Mouse (Mus musculus) midbrain, embryonic 14.5 days (tissue): ENCODE measurements around the gene Pitpnm3. TPM values are rescaled to one million over a fixed set of nuclear protein-coding genes. Genes with fewer than 3 reads are reported as not detected.

Experiments
- ATAC-seq: fragments of 200-750 bp; cut with Nextera tagmentation; 2 replicates; pipeline ENCODE4 v1.8.0; 2017; ENCODE audit warnings: moderate number of reproducible peaks, moderate library complexity; ENCODE audit not compliant: low FRiP score, low TSS enrichment
- DNase-seq: peaks from one replicate; pipeline ENCODE4 v3.0.0-alpha.2; 2015
- H3K27ac ChIP-seq: fragments of 300-500 bp; sonication (generic); replicated peaks from 2 replicates; pipeline ENCODE4 v1.5.1; 2014; ENCODE audit warnings: mild to moderate bottlenecking, low read depth, low read length, moderate library complexity
- H3K27me3 ChIP-seq: fragments of 300-500 bp; sonication (generic); 2 replicates; pipeline ENCODE4 v1.6.1; 2014; ENCODE audit warnings: low read length, control low read depth, mixed read lengths; ENCODE audit not compliant: control insufficient read depth, insufficient read depth
- H3K36me3 ChIP-seq: fragments of 300-500 bp; sonication (generic); 2 replicates; pipeline ENCODE4 v1.6.1; 2014; ENCODE audit warnings: low read length, control low read depth; ENCODE audit not compliant: control insufficient read depth, insufficient read depth
- H3K4me1 ChIP-seq: fragments of 300-500 bp; sonication (generic); 2 replicates; pipeline ENCODE4 v1.6.1; 2014; ENCODE audit warnings: mild to moderate bottlenecking, antibody characterized with exemption, low read length, control low read depth; ENCODE audit not compliant: control insufficient read depth, insufficient read depth
- H3K4me2 ChIP-seq: fragments of 300-500 bp; sonication (generic); 2 replicates; pipeline ENCODE4 v1.6.1; 2014; ENCODE audit warnings: mild to moderate bottlenecking, low read length, moderate library complexity
- H3K4me3 ChIP-seq: fragments of 300-500 bp; sonication (generic); replicated peaks from 2 replicates; pipeline ENCODE4 v1.5.1; 2014; ENCODE audit warnings: low read depth, low read length
- H3K9ac ChIP-seq: fragments of 300-500 bp; sonication (generic); replicated peaks from 2 replicates; pipeline ENCODE4 v1.6.1; 2014; ENCODE audit warnings: mild to moderate bottlenecking, low read length, moderate library complexity
- H3K9me3 ChIP-seq: fragments of 300-500 bp; sonication (generic); 2 replicates; pipeline ENCODE4 v1.6.1; 2016; ENCODE audit warnings: low read length, control low read depth, mixed read lengths; ENCODE audit not compliant: control insufficient read depth
- WGBS: fragments of 180-500 bp; shearing (Covaris S2); extraction: QIAGEN DNeasy Blood & Tissue Kit; methylation state at CpG from one replicate; pipeline ENCODE4 v1.1.7; 2014; 5-methylcytosine and 5-hydroxymethylcytosine counted together
- polyA plus RNA-seq: library from polyadenylated mRNA; unstranded; fragments of >200 nt; fragmentation: Nextera tagmentation; extraction: Ambion mirVana; gene quantifications from 2 replicates; pipeline ENCODE4 v1.2.1, GENCODE M21; 2014

The Pitpnm3 gene
- polyA plus RNA-seq, 1 experiment from 2014 or later = 4.0 TPM

GRCm38 (mm10) chr11:72022827-72023226 is 112.8 kb downstream of the Pitpnm3 start:
- no peak for ATAC-seq
- 85% methylated on average over 6 of the region's 6 CpGs for WGBS

GRCm38 (mm10) chr11:72021015-72021414 is 114.6 kb downstream of the Pitpnm3 start:
- WGBS = 75% methylated on average over 4 of the region's 4 CpGs
- no peak overlapping the region for H3K27ac ChIP-seq
- H3K27me3 ChIP-seq = no peaks in the 10 kb centered on the region
- ATAC-seq (no peak), DNase-seq (no peak)
- H3K4me3 ChIP-seq = no peak overlapping the region
- H3K9ac ChIP-seq = no peak overlapping the region
- peaks cover 4% of the 10 kb centered on the region for H3K4me1 ChIP-seq
- no peak overlapping the region for H3K4me2 ChIP-seq
- H3K9me3 ChIP-seq = no peaks in the 10 kb centered on the region
- H3K36me3 ChIP-seq = no peaks in the 10 kb centered on the region

More at GRCm38 (mm10) chr11:72022827-72023226, 112.8 kb downstream of the Pitpnm3 start:
- Histone ChIP-seq H3K27ac (no peak overlapping the region), H3K9me3 (no peaks in the 10 kb centered on the region), H3K27me3 (no peaks in the 10 kb centered on the region), H3K4me1 (peaks cover 4% of the 10 kb centered on the region), H3K9ac (no peak overlapping the region), H3K4me2 (no peak overlapping the region), H3K4me3 (no peak overlapping the region), H3K36me3 (no peaks in the 10 kb centered on the region)
- no peak for DNase-seq

GRCm38 (mm10) chr11:72017253-72017601 is 118.4 kb downstream of the Pitpnm3 start:
- Histone ChIP-seq H3K4me1 (peaks cover 2% of the 10 kb centered on the region; the same call in 1 of the 2 replicates), H3K4me3 (no peak overlapping the region), H3K9me3 (no peaks in the 10 kb centered on the region), H3K36me3 (no peaks in the 10 kb centered on the region), H3K27me3 (no peaks in the 10 kb centered on the region), H3K9ac (no peak overlapping the region), H3K27ac (no peak overlapping the region), H3K4me2 (no peak overlapping the region)
- 71% methylated on average over 9 of the region's 9 CpGs for WGBS
- no peak for ATAC-seq
- no peak for DNase-seq

GRCm38 (mm10) chr11:72016518-72017252 is 118.9 kb downstream of the Pitpnm3 start:
- H3K27ac ChIP-seq = no peak overlapping the region
- ATAC-seq = no peak
- 83% methylated on average over 13 of the region's 13 CpGs for WGBS
- no peak overlapping the region for H3K4me2 ChIP-seq
- H3K27me3 ChIP-seq = no peaks in the 10 kb centered on the region
- no peaks in the 10 kb centered on the region for H3K9me3 ChIP-seq
- H3K4me1 ChIP-seq = peaks cover 7% of the 10 kb centered on the region
- H3K36me3 ChIP-seq = no peaks in the 10 kb centered on the region
- no peak overlapping the region for H3K9ac ChIP-seq
- no peak overlapping the region for H3K4me3 ChIP-seq
- no peak for DNase-seq

- Histone ChIP-seq H3K9ac (no peak overlapping the region), H3K4me3 (no peak overlapping the region), H3K4me1 (peaks cover 24% of the 10 kb centered on the region), H3K9me3 (no peaks in the 10 kb centered on the region), H3K36me3 (no peaks in the 10 kb centered on the region), H3K27ac (no peak overlapping the region), H3K27me3 (no peaks in the 10 kb centered on the region), H3K4me2 (no peak overlapping the region)
- WGBS = 52% methylated on average over 4 of the region's 4 CpGs
- DNase-seq (no peak), ATAC-seq (no peak)
Observed at GRCm38 (mm10) chr11:72014674-72015073, 120.9 kb downstream of the Pitpnm3 start.

- no peaks in the 10 kb centered on the region for H3K27me3 ChIP-seq
- peak overlapping the region; percentile 70 for H3K27ac ChIP-seq
- 76% methylated on average over 1 of the region's 1 CpGs for WGBS
- ATAC-seq = no peak
- H3K36me3 ChIP-seq = no peaks in the 10 kb centered on the region
- no peak overlapping the region for H3K4me3 ChIP-seq
- 0 out of 2 replicates have a peak overlapping the region, but pooled peaks have one; percentile 19 for H3K4me2 ChIP-seq
- DNase-seq = no peak
- no peak overlapping the region for H3K9ac ChIP-seq
- peaks cover 24% of the 10 kb centered on the region for H3K4me1 ChIP-seq
- H3K9me3 ChIP-seq = no peaks in the 10 kb centered on the region
Observed at GRCm38 (mm10) chr11:72011955-72012354, 123.6 kb downstream of the Pitpnm3 start.

- Histone ChIP-seq H3K9me3 (no peaks in the 10 kb centered on the region), H3K4me1 (peaks cover 24% of the 10 kb centered on the region), H3K9ac (0 out of 2 replicates have a peak overlapping the region, but pooled peaks have one; percentile 18), H3K27ac (peak overlapping the region; percentile 70), H3K27me3 (no peaks in the 10 kb centered on the region), H3K36me3 (no peaks in the 10 kb centered on the region), H3K4me3 (no peak overlapping the region), H3K4me2 (peak overlapping the region; percentile 19; the same call in 1 of the 2 replicates)
- whole genome bisulfite sequencing = 29% methylated on average over 9 of the region's 9 CpGs
- ATAC-seq (no peak), DNase-seq (peak; percentile 62)
Observed at GRCm38 (mm10) chr11:72010940-72011722, 124.4 kb downstream of the Pitpnm3 start.

- H3K27ac ChIP-seq = peak overlapping the region; percentile 34
- no peak for ATAC-seq
- H3K4me3 ChIP-seq = no peak overlapping the region
- H3K4me1 ChIP-seq = peaks cover 24% of the 10 kb centered on the region
- H3K9ac ChIP-seq = no peak overlapping the region
- no peaks in the 10 kb centered on the region for H3K27me3 ChIP-seq
- H3K4me2 ChIP-seq = no peak overlapping the region
- H3K36me3 ChIP-seq = no peaks in the 10 kb centered on the region
- peak; percentile 70 for DNase-seq
- H3K9me3 ChIP-seq = no peaks in the 10 kb centered on the region
- WGBS = 47% methylated on average over 5 of the region's 5 CpGs
Observed at GRCm38 (mm10) chr11:72010367-72010766, 125.2 kb downstream of the Pitpnm3 start.
